Mouse (Mus musculus) embryonic stem cell, embryonic (primary cell): ENCODE results near the gene Mical3.

Experiments
- CTCF ChIA-PET, 4 experiments: fragments of 300-600 bp in 2 of 4; fragments of 350-600 bp in 2 of 4; sonication (Branson Sonifier 250); formaldehyde crosslinking; loops; one replicate each; lab custom pipeline; 2022; ENCODE audit warnings: inconsistent platforms in 2 of 4; lab: Charles Lee
- POLR2A ChIA-PET, 4 experiments: fragments of 300-600 bp in 2 of 4; fragments of 350-600 bp in 2 of 4; sonication (Branson Sonifier 250); formaldehyde crosslinking; loops; one replicate each; lab custom pipeline; 2022; ENCODE audit warnings: antibody characterized with exemption in 4 of 4, inconsistent platforms in 1 of 4; lab: Charles Lee

The Mical3 gene

GRCm38 (mm10) chr6:121130773-121131172 is at the start of gene Mical3:
TSS of gene Mical3 (minus strand) at chr6:121130999.
- POLR2A ChIA-PET, result interaction anchor here in 3 of 4 experiments (0.6 to 2.3 kb wide), 35 partner anchors 8 to 295 kb away, joined by 3 to 21 read pairs (median 4); partner anchors contain the start of genes Bcl2l13 (in 1 of the 3) and Pex26 (in 1 of the 3)
- CTCF ChIA-PET, result interaction anchor here (0.5 to 2.8 kb wide), 66 partner anchors 8 to 1447 kb away, joined by 3 to 29 read pairs (median 5); partner anchors contain the start of genes Atp6v1e1 (in 1 of the 4) and Pex26 (in 1 of the 4)

GRCm38 (mm10) chr6:121179846-121180245 is 49.0 kb upstream of the Mical3 start:
- POLR2A ChIA-PET, result interaction anchor here in 1 of 4 experiments (0.7 kb wide), 1 partner anchor 68 kb away, joined by 3 read pairs; no protein-coding TSS in a partner anchor

GRCm38 (mm10) chr6:121178700-121179358 is 48.0 kb upstream of the Mical3 start:
- ChIA-PET CTCF (interaction anchor here in 3 of 4 experiments (0.6 to 2.3 kb wide), 15 partner anchors 12 to 386 kb away, joined by 3 to 10 read pairs (median 4); no protein-coding TSS in a partner anchor), POLR2A (interaction anchor here in 3 of 4 experiments (1.1 to 3.0 kb wide), 6 partner anchors 11 to 275 kb away, joined by 3 to 13 read pairs (median 6); no protein-coding TSS in a partner anchor)

More at GRCm38 (mm10) chr6:121179846-121180245, 49.0 kb upstream of the Mical3 start:
- CTCF ChIA-PET, result interaction anchor here in 3 of 4 experiments (0.6 to 2.1 kb wide), 4 partner anchors 11 to 357 kb away, joined by 3 to 6 read pairs (median 4); partner anchors contain the start of gene Atp6v1e1 (in 1 of the 3)

GRCm38 (mm10) chr6:121177118-121177708 is 46.4 kb upstream of the Mical3 start:
- CTCF ChIA-PET, result interaction anchor here in 2 of 4 experiments (0.6 to 2.3 kb wide), 8 partner anchors 47 to 560 kb away, joined by 3 to 10 read pairs (median 4); no protein-coding TSS in a partner anchor
- POLR2A ChIA-PET, result interaction anchor here in 3 of 4 experiments (0.6 to 3.0 kb wide), 14 partner anchors 10 to 278 kb away, joined by 3 to 13 read pairs (median 4); partner anchors contain the start of genes Mical3 (in 2 of the 3) and Bid (in 1 of the 3)

- ChIA-PET POLR2A (interaction anchor here (0.6 to 3.0 kb wide), 12 partner anchors 9 to 278 kb away, joined by 3 to 13 read pairs (median 4); partner anchors contain the start of genes Mical3 (in 2 of the 4) and Bid (in 1 of the 4)), CTCF (interaction anchor here in 2 of 4 experiments (1.2 to 2.3 kb wide), 3 partner anchors 162 to 278 kb away, joined by 4 to 10 read pairs (median 7); no protein-coding TSS in a partner anchor)
Observed at GRCm38 (mm10) chr6:121176731-121177098, 45.9 kb upstream of the Mical3 start.

- CTCF ChIA-PET, result interaction anchor here in 1 of 4 experiments (1.2 kb wide), 1 partner anchor 278 kb away, joined by 4 read pairs; no protein-coding TSS in a partner anchor
- POLR2A ChIA-PET, result interaction anchor here in 3 of 4 experiments (0.5 to 3.0 kb wide), 10 partner anchors 9 to 260 kb away, joined by 3 to 13 read pairs (median 4); partner anchors contain the start of genes Mical3 (in 2 of the 3) and Bid (in 1 of the 3)
Observed at GRCm38 (mm10) chr6:121176011-121176730, 45.4 kb upstream of the Mical3 start.

- ChIA-PET POLR2A (interaction anchor here in 2 of 4 experiments (0.7 to 1.3 kb wide), 3 partner anchors 10 to 71 kb away, joined by 3 to 4 read pairs (median 3); partner anchors contain the start of gene Usp18 (in 1 of the 2)), CTCF (no interaction called here)
Observed at GRCm38 (mm10) chr6:121174761-121175160, 44.0 kb upstream of the Mical3 start.

- ChIA-PET CTCF (interaction anchor here in 2 of 4 experiments (0.6 to 1.0 kb wide), 2 partner anchors 10 to 1941 kb away, joined by 3 to 4 read pairs; partner anchors contain the start of gene Pex26 (in 1 of the 2)), POLR2A (interaction anchor here in 2 of 4 experiments (0.7 to 2.1 kb wide), 3 partner anchors 10 to 60 kb away, joined by 3 to 5 read pairs (median 3); partner anchors contain the start of gene Pex26 (in 2 of the 2))
Observed at GRCm38 (mm10) chr6:121173471-121173870, 42.7 kb upstream of the Mical3 start.

GRCm38 (mm10) chr6:121171102-121171501 is 40.3 kb upstream of the Mical3 start:
- CTCF ChIA-PET, result no interaction called here
- POLR2A ChIA-PET, result interaction anchor here in 2 of 4 experiments (1.0 to 1.3 kb wide), 3 partner anchors 10 to 40 kb away, joined by 3 to 4 read pairs (median 3); partner anchors contain the start of gene Mical3 (in 1 of the 2)

- ChIA-PET CTCF (interaction anchor here in 3 of 4 experiments (0.6 to 1.8 kb wide), 10 partner anchors 15 to 269 kb away, joined by 3 to 7 read pairs (median 4); partner anchors contain the start of genes Mical3 (in 1 of the 3) and Pex26 (in 1 of the 3)), POLR2A (interaction anchor here (0.6 to 3.0 kb wide), 43 partner anchors 9 to 636 kb away, joined by 3 to 15 read pairs (median 5); partner anchors contain the start of genes Pex26 (in 2 of the 4), Hdhd5 (in 1 of the 4) and Mical3 (in 1 of the 4))
Observed at GRCm38 (mm10) chr6:121167381-121167975, 36.7 kb upstream of the Mical3 start.

GRCm38 (mm10) chr6:121166098-121166552 is 35.3 kb upstream of the Mical3 start:
- ChIA-PET POLR2A (interaction anchor here in 3 of 4 experiments (0.5 to 3.0 kb wide), 18 partner anchors 12 to 1126 kb away, joined by 3 to 15 read pairs (median 8); partner anchors contain the start of genes Pex26 (in 2 of the 3), Atp6v1e1 (in 1 of the 3) and Mical3 (in 1 of the 3)), CTCF (interaction anchor here in 2 of 4 experiments (1.0 to 1.4 kb wide), 3 partner anchors 12 to 36 kb away, joined by 3 to 4 read pairs (median 3); no protein-coding TSS in a partner anchor)

GRCm38 (mm10) chr6:121162616-121163015 is 31.8 kb upstream of the Mical3 start:
- POLR2A ChIA-PET, result interaction anchor here in 3 of 4 experiments (0.6 to 1.1 kb wide), 4 partner anchors 14 to 184 kb away, joined by 3 to 7 read pairs (median 3); no protein-coding TSS in a partner anchor
- CTCF ChIA-PET, result no interaction called here

- POLR2A ChIA-PET, result no interaction called here
- CTCF ChIA-PET, result interaction anchor here in 2 of 4 experiments (0.6 kb wide), 2 partner anchors 38 to 1639 kb away, joined by 3 read pairs; no protein-coding TSS in a partner anchor
Observed at GRCm38 (mm10) chr6:121160126-121160525, 29.3 kb upstream of the Mical3 start.

GRCm38 (mm10) chr6:121159616-121160015 is 28.8 kb upstream of the Mical3 start:
- ChIA-PET CTCF (interaction anchor here in 2 of 4 experiments (0.6 kb wide), 2 partner anchors 37 to 1639 kb away, joined by 3 read pairs; no protein-coding TSS in a partner anchor), POLR2A (no interaction called here)

- ChIA-PET CTCF (interaction anchor here in 1 of 4 experiments (0.6 kb wide), 1 partner anchor 674 kb away, joined by 3 read pairs; no protein-coding TSS in a partner anchor), POLR2A (interaction anchor here in 3 of 4 experiments (0.6 to 1.3 kb wide), 4 partner anchors 11 to 203 kb away, joined by 3 to 4 read pairs (median 3); partner anchors contain the start of gene Pex26 (in 1 of the 3))
Observed at GRCm38 (mm10) chr6:121156030-121156429, 25.2 kb upstream of the Mical3 start.
